8 mouse cellular contexts compared by ENCODE assay signal in genomic region chr12:100908298-100909034, GRCm38 (mm10). TPM values are rescaled to one million over a fixed set of nuclear protein-coding genes. Genes with fewer than 3 reads are reported as not detected.
DNase-seq lines count a peak whose midpoint lies in the region; ATAC-seq and TF ChIP-seq lines count a peak whose summit lies in the region.

No protein-coding gene starts in this region.

- H3K36me3 ChIP-seq in heart, embryonic 15.5 days, result no peaks in the 10 kb centered on the region
- no peaks in the 10 kb centered on the region for H3K36me3 ChIP-seq in heart, adult 2 months (ENCODE audit: control insufficient read depth, insufficient read depth, low read length)
- H3K36me3 ChIP-seq in hindbrain, embryonic 14.5 days (replicated peaks; ENCODE audit: control insufficient read depth, insufficient read depth), result peaks cover 10% of the 10 kb centered on the region
- peaks cover 20% of the 10 kb centered on the region for H3K36me3 ChIP-seq in midbrain, embryonic 14.5 days (ENCODE audit: control insufficient read depth, insufficient read depth, low read length)

- TF ChIP-seq POLR2A in heart, adult 2 months (IDR thresholded peaks at IDR 0.05; ENCODE audit: insufficient read depth, low read depth, low read length), result no peak
- TF ChIP-seq POLR2A in bone marrow macrophage, adult 2 months (IDR thresholded peaks at IDR 0.05; ENCODE audit: borderline replicate concordance, low read depth, low read length), result no peak

- no peak for TF ChIP-seq EP300 in heart, adult 2 months (IDR thresholded peaks at IDR 0.05; ENCODE audit: insufficient read depth, low read depth, low read length)

- no peak for DNase-seq in heart, adult 2 months
- DNase-seq in hindbrain, embryonic 14.5 days (ENCODE audit: low spot score), result no peak
- peak; percentile 16 for DNase-seq in midbrain, embryonic 14.5 days
- DNase-seq in natural killer cell, adult 2 months (ENCODE audit: low spot score in 2 of 2), result no peak
- no peak for DNase-seq in frontal cortex, adult 2 months (ENCODE audit: extremely low spot score in 1 of 2, low spot score in 1 of 2)
- no peak for DNase-seq in right cerebral cortex, adult 18-20 months

- H3K27ac ChIP-seq in heart, embryonic 15.5 days, result 0 out of 2 replicates have a peak overlapping the region, but pooled peaks have one; percentile 26
- no peak overlapping the region for H3K27ac ChIP-seq in heart, adult 2 months
- no peak overlapping the region for H3K27ac ChIP-seq in bone marrow macrophage, adult 2 months (ENCODE audit: insufficient read depth, low read depth, low read length)
- H3K27ac ChIP-seq in hindbrain, embryonic 14.5 days, result no peak overlapping the region
- no peak overlapping the region for H3K27ac ChIP-seq in midbrain, embryonic 14.5 days (replicated peaks; ENCODE audit: low read depth, low read length)

- peak overlapping the region; percentile 87 for H3K4me2 ChIP-seq in heart, embryonic 15.5 days
- H3K4me2 ChIP-seq in hindbrain, embryonic 14.5 days (replicated peaks), result peak overlapping the region; percentile 89
- peak overlapping the region; percentile 94 for H3K4me2 ChIP-seq in midbrain, embryonic 14.5 days (ENCODE audit: low read length)

- no peak for TF ChIP-seq CTCF in heart, adult 2 months (IDR thresholded peaks at IDR 0.05)
- no peak for TF ChIP-seq CTCF in bone marrow macrophage, adult 2 months (IDR thresholded peaks at IDR 0.05; ENCODE audit: low read depth, low read length)

- H3K4me1 ChIP-seq in heart, embryonic 15.5 days (replicated peaks), result peaks cover 9% of the 10 kb centered on the region
- no peaks in the 10 kb centered on the region for H3K4me1 ChIP-seq in heart, adult 2 months (ENCODE audit: control insufficient read depth, insufficient read depth, low read length)
- peaks cover 9% of the 10 kb centered on the region for H3K4me1 ChIP-seq in bone marrow macrophage, adult 2 months (ENCODE audit: control insufficient read depth, insufficient read depth, low read length)
- H3K4me1 ChIP-seq in hindbrain, embryonic 14.5 days (replicated peaks; ENCODE audit: control insufficient read depth, insufficient read depth, low read length), result peaks cover 8% of the 10 kb centered on the region; the same call in 1 of the 2 replicates
- peaks cover 8% of the 10 kb centered on the region for H3K4me1 ChIP-seq in midbrain, embryonic 14.5 days (ENCODE audit: control insufficient read depth, insufficient read depth, low read length)

- H3K9ac ChIP-seq in heart, embryonic 15.5 days, result peak overlapping the region; percentile 64
- H3K9ac ChIP-seq in heart, adult 2 months (ENCODE audit: low read depth, low read length), result no peak overlapping the region
- peak overlapping the region; percentile 69 for H3K9ac ChIP-seq in hindbrain, embryonic 14.5 days
- H3K9ac ChIP-seq in midbrain, embryonic 14.5 days (replicated peaks; ENCODE audit: low read length), result peak overlapping the region; percentile 63

- 32% methylated on average over 10 of the region's 10 CpGs for WGBS in heart, embryonic 15.5 days
- 35% methylated on average over 10 of the region's 10 CpGs for WGBS in heart, adult 2 months
- 21% methylated on average over 10 of the region's 10 CpGs for WGBS in hindbrain, embryonic 14.5 days
- WGBS in midbrain, embryonic 14.5 days, result 19% methylated on average over 9 of the region's 10 CpGs

- intact Hi-C loops in heart, adult 2 months (cut with DNase I), result no loop called here

- peak overlapping the region; percentile 62 for H3K4me3 ChIP-seq in heart, embryonic 15.5 days
- H3K4me3 ChIP-seq in heart, adult 2 months, result no peak overlapping the region; the same call in 1 of the 2 replicates
- peak overlapping the region; percentile 68; the same call in 1 of the 2 replicates for H3K4me3 ChIP-seq in bone marrow macrophage, adult 2 months (ENCODE audit: insufficient read depth, low read length)
- peak overlapping the region; percentile 42 for H3K4me3 ChIP-seq in hindbrain, embryonic 14.5 days (replicated peaks; ENCODE audit: low read length)
- peak overlapping the region; percentile 49 for H3K4me3 ChIP-seq in midbrain, embryonic 14.5 days (replicated peaks; ENCODE audit: low read depth, low read length)

- H3K9me3 ChIP-seq in heart, embryonic 15.5 days (replicated peaks), result no peaks in the 10 kb centered on the region
- H3K9me3 ChIP-seq in hindbrain, embryonic 14.5 days (ENCODE audit: control insufficient read depth, low read length), result no peaks in the 10 kb centered on the region
- H3K9me3 ChIP-seq in midbrain, embryonic 14.5 days (ENCODE audit: control insufficient read depth, low read length), result no peaks in the 10 kb centered on the region

- H3K79me2 ChIP-seq in heart, adult 2 months (replicated peaks; ENCODE audit: control insufficient read depth, insufficient read depth, low read length), result no peaks in the 10 kb centered on the region

- 0 out of 2 replicates have a peak, but pooled peaks have one; percentile 24 for ATAC-seq in heart, embryonic 15.5 days (replicated peaks; ENCODE audit: insufficient number of reproducible peaks, insufficient read depth, low FRiP score, low read depth)
- ATAC-seq in hindbrain, embryonic 14.5 days (ENCODE audit: low FRiP score), result peak; percentile 39; the same call in 1 of the 2 replicates
- ATAC-seq in midbrain, embryonic 14.5 days (ENCODE audit: low FRiP score, low TSS enrichment), result peak; percentile 7; the same call in 1 of the 2 replicates

- peaks cover 23% of the 10 kb centered on the region for H3K27me3 ChIP-seq in heart, embryonic 15.5 days
- no peaks in the 10 kb centered on the region for H3K27me3 ChIP-seq in heart, adult 2 months (ENCODE audit: control insufficient read depth, insufficient read depth, low read length)
- H3K27me3 ChIP-seq in hindbrain, embryonic 14.5 days (ENCODE audit: control insufficient read depth, insufficient read depth, low read length), result peaks cover 4% of the 10 kb centered on the region; the same call in 1 of the 2 replicates
- H3K27me3 ChIP-seq in midbrain, embryonic 14.5 days (ENCODE audit: control insufficient read depth, insufficient read depth, low read length), result 0 out of 2 replicates have a peak, but pooled peaks cover 3% of the 10 kb centered on the region

RNA-seq across cellular contexts. Expression of gene Gpr68, which starts 0.5 kb away (rescaled TPM):
- polyA plus RNA-seq in heart, embryonic 15.5 days (2015; fragmentation: Nextera tagmentation; extraction: Ambion mirVana), result 6.0 and 7.1 TPM in 2 replicates
- under 1 TPM; 0.14 to 0.16 TPM for total RNA-seq in heart, adult 2 months (2021)
- polyA plus RNA-seq in heart, adult 2 months (2012; rRNA removed), result 0.56 and 0.80 TPM in 2 replicates
- polyA plus RNA-seq in bone marrow macrophage, adult 2 months (2012; ENCODE audit: insufficient read depth, insufficient read length, missing spikeins), result 5.4 and 5.8 TPM in 2 replicates
- 3.1 and 3.7 TPM in 2 replicates for polyA plus RNA-seq in hindbrain, embryonic 14.5 days (2014; fragmentation: Nextera tagmentation; extraction: Ambion mirVana)
- 2.1 and 2.8 TPM in 2 replicates for polyA plus RNA-seq in midbrain, embryonic 14.5 days (2014; fragmentation: Nextera tagmentation; extraction: Ambion mirVana)
- polyA plus RNA-seq in frontal cortex, adult 2 months (2012; rRNA removed), result 5.4 TPM in 2 replicates
